ENCODE assay signal across 22 mouse cellular contexts in genomic region chr11:107250882-107251281, GRCm38 (mm10).
"Had no signal": no experiment of that assay in that cellular context is flagged by ENCODE, and none has a peak within 500 bp of the region (broad histone marks: within the 10 kb centered on the region; RNA-seq: fewer than 3 reads in every experiment).

No protein-coding gene starts in this region.

- DNase-seq: kidney, postnatal 25 days; layer of hippocampus, adult 9-11 months; liver; lung, adult 18-20 months; lung, postnatal 10 days; lung, postnatal 36 days; retina, postnatal 1 day; right cerebral cortex, postnatal 25 days; thymus, adult 18-20 months had no signal

- ATAC-seq: liver, embryonic 12.5 days; midbrain, embryonic 13.5 days; midbrain, embryonic 16.5 days had no signal

- H3K4me3 ChIP-seq: layer of hippocampus, adult 2 months; limb, embryonic 10.5 days; limb, embryonic 13.5 days; liver, embryonic 12.5 days; liver, embryonic 15.5 days; lung, embryonic 15.5 days; megakaryocyte, embryonic 14.5 days; midbrain, embryonic 10.5 days; midbrain, embryonic 13.5 days; myocyte; neural tube, embryonic 13.5 days had no signal

- H3K4me1 ChIP-seq: limb, embryonic 10.5 days; limb, embryonic 13.5 days; liver, embryonic 12.5 days; liver, embryonic 15.5 days; lung, embryonic 15.5 days; megakaryocyte, embryonic 14.5 days; midbrain, embryonic 10.5 days; midbrain, embryonic 13.5 days; neural tube, embryonic 13.5 days had no signal

- H3K9me3 ChIP-seq: limb, embryonic 10.5 days; limb, embryonic 13.5 days; liver, embryonic 15.5 days; lung, embryonic 15.5 days; midbrain, embryonic 10.5 days; midbrain, embryonic 13.5 days; neural tube, embryonic 13.5 days had no signal

- H3K36me3 ChIP-seq: lung, embryonic 15.5 days had no signal

- H3K4me2 ChIP-seq: limb, embryonic 13.5 days; liver, embryonic 12.5 days; liver, embryonic 15.5 days; lung, embryonic 15.5 days; midbrain, embryonic 13.5 days; neural tube, embryonic 13.5 days had no signal

- H3K27me3 ChIP-seq: limb, embryonic 13.5 days; liver, embryonic 12.5 days; liver, embryonic 15.5 days; lung, embryonic 15.5 days; megakaryocyte, embryonic 14.5 days; midbrain, embryonic 13.5 days; neural tube, embryonic 13.5 days had no signal

- H3K9ac ChIP-seq: limb, embryonic 13.5 days; liver, embryonic 12.5 days; liver, embryonic 15.5 days; lung, embryonic 15.5 days; midbrain, embryonic 13.5 days; neural tube, embryonic 13.5 days had no signal

- H3K27ac ChIP-seq: kidney, postnatal 0 days; layer of hippocampus, adult 2 months; limb, embryonic 10.5 days; limb, embryonic 13.5 days; liver, embryonic 12.5 days; liver, embryonic 15.5 days; lung, embryonic 15.5 days; midbrain, embryonic 10.5 days; midbrain, embryonic 13.5 days; neural tube, embryonic 13.5 days had no signal
